Mouse (Mus musculus) stomach, postnatal 0 days (tissue): ENCODE measurements around the gene Mvp.

Experiments
- CTCF ChIP-seq: IDR thresholded peaks from 2 replicates; pipeline ENCODE4 v1.5.1; 2016; ENCODE audit warnings: antibody characterized with exemption, low read depth, mild to moderate bottlenecking, moderate library complexity
- EP300 ChIP-seq: optimal IDR thresholded peaks from 2 replicates; pipeline ENCODE3; 2016; ENCODE audit warnings: antibody characterized with exemption

- no peak for TF ChIP-seq CTCF
- TF ChIP-seq EP300, result no peak
These were observed 27.6 kb upstream of the Mvp start, which contains the start of gene Kif22 for GRCm38 (mm10) chr7:127041851-127042672.
